Mouse (Mus musculus): ENCODE data around the gene Fmnl2.

DNA sequence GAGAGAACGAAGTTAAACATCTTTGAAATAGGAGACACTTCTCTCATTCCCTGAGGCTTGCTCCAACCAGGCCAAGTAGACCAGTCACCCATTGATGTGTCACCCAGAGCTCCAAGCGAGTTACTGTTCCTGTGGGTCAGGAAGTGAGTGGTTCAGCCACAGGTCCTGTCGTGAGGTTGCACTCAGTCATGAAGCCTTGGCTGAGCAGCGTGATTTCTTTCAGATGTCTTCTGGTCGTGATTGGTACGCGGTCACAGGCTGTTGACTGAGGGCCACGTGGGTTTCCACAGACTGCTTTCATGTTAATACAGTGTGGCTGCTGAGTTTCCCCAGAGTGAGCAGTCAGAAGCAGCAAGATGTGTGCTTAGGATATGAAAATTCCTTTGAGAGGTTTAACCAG lies 33.5 kb downstream of the Fmnl2 start:
- TF ChIP-seq CTCF (IDR thresholded peaks at IDR 0.05; ENCODE audit: control insufficient read depth, insufficient read depth, insufficient replicate concordance, low read depth, low read length) (no peak), POLR2A (IDR thresholded peaks at IDR 0.05; ENCODE audit: control insufficient read depth, low read depth, low read length) (no peak)

Measured in testis, adult 2 months (tissue).